Mouse (Mus musculus) activated CD4-positive, CD25-positive, alpha-beta regulatory T cell, adult 9 weeks (primary cell): Measurements from ENCODE around the gene Zpr1. TPM values are rescaled to one million over a fixed set of nuclear protein-coding genes. Genes with fewer than 3 reads are reported as not detected.

Experiments
- polyA plus RNA-seq: library from polyadenylated mRNA; unstranded; fragments of 100-300 nt; shearing (Covaris generic); gene quantifications from one replicate; pipeline ENCODE4 v1.2.1, GENCODE M21; 2017

Zpr1 gene
- polyA plus RNA-seq = 75.5 TPM

DNA sequence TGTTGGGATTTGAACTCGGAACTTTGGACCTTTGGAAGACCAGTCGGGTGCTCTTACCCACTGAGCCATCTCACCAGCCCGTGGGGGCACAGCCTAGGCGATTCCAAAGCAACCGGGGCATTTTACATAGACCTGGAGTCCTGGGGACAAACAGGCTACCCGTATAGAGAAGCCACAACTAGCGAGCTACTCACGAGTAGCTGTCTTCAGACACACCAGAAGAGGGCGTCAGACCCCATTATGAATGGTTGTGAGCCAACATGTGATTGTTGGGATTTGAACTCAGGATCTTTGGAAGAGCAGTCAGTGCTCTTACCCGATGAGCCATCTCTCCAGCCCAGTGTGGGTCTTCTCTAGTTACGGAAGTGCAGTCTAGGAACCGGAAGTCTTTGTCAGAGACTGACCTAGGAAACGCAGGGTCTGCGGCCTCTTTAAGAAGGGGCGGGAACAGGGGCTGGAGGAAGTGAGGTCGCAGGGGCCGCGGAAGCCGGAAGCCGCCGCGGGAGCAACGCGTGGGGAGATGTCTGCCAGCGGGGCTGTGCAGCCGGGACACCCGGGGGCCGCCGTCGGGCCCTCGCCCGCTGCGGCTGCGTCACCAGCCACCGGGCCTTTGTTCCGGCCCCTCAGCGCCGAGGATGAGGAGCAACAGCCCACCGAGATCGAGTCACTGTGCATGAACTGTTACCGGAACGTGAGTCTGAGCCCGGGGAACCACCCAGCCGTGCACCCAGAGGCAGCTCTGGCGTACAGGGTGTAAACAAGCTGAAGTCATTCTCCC is at the start of gene Zpr1:
Zpr1 (plus strand) TSS at position 388 of the 778 bp plus-strand sequence.

DNA sequence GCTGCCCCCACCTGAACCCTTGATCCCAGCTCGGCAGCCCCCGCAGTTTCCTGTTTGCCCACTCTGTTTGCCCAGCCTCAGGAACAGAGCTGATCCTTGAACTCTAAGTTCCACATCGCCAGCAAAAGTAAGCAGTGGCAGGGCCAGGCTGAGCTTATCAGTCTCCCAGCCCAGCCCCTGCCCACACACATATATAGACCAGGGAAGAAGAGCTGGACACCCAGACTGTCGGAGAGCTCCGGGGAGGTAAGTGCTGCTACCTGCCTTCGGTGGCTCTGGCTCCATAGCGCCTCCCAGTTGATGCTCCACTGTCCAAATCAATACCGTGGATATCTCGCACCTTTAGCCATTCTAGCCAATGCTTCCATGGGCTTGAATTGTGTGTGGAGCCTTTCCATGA is 44.4 kb upstream of the Zpr1 start, which contains the start of gene Apoa1:
Apoa1 (plus strand) TSS at position 90 of the 400 bp plus-strand sequence.

DNA sequence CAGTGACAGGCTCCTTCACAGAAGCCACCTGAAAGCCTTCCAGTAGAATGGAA is 37.4 kb upstream of the Zpr1 start, which contains the start of gene Apoc3:
Apoc3 (minus strand) TSS at position 41 of the 53 bp plus-strand sequence.

DNA sequence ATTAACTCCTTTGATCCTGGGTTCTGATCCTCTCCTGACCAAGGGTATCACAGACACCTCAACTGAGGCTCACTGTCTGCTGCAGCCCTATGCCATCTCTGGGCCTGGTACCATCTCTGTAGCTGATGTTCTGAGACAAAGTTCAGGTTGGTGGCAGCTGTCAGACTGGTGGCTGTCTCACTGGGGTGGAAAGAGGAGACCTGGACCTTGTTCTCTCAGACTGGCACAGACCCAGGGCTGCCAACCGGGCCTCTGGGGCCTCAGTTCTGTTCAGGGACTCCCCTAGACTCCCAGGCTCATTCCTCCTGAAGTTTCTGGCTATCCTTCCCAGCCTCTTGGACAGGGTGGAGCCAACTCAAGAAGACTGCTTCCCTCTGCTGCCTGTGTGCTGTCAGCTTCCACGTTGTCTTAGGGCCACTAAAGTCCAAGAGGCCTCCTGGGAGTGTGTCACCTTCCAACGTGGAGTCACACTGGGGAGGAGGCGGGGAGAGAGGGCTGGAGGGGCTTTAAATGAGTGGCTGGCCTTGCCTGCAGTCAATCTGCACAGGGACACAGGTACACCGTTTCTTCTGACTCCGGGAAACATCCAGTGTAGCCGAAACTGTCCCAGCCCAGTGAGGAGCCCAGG is 32.2 kb upstream of the Zpr1 start, which contains the start of gene Apoa4:
Apoa4 (plus strand) TSS at position 171 of the 628 bp plus-strand sequence.

DNA sequence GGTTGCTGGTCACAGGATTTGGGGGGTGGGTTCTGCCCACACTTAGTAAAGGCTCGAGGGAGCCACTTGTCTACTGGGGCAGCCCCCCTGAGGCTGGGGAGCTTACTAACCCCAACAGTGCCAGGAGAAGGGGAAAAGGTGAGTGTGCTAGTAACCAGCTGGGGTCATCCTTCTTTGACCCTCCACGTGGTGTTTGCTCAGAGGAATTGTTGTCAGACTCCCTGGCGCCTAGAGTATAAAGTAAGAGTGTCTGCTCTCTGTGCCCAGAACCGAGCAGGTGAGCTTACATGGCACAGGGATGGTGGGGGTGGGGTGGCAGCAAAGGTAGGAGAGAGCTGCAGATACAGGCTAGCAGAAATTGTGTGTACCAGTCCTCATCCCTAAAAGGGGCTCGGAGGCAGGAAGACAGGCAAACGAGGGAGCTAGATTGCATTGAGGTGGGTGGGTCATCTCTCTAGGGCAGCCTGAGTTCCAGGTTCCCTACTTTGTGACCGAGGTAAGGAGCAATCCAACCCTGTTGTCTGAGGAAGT is 4.5 kb upstream of the Zpr1 start, which contains the start of gene Apoa5:
Apoa5 (plus strand) TSS at position 291 of the 531 bp plus-strand sequence.

DNA sequence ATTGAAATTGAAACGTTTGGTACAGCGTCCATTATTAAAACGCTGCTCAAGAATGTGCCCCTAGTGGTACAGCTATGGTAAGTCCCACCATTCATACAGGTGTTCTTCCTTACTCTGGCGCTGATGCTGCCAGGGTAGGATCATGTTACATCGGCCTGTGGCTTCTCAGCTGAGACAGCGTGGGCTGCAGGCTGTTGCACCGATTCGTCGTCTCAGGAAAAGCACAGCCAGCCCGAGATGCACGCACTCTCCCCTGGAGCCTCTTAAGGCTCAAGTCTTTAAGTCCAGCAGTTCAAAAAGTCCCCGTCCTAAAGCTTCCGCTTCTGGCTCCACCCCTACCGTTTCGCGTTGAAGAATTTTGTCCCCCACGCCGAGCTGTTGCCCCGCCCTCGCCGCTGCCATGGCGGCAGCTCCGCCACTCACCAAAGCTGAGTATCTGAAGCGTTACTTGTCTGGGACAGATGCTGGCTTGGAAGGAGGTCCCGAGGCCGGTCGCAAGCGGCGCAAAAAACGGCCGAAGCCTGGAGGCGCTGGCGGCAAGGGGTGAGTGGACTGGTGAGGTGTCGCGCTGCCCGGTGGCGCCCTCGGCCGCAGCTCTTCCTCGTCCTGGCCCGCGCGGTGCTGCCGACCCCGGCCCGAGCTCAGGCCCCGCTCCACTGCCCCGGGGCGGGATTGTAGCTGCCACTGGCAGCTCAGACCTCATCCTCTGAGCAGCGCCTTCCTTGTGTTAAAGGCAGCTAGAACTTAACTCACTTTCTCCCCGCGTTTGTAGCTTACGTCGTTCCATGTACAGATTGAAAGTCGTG is 10.0 kb downstream of the Zpr1 start, which contains the start of gene Bud13:
Bud13 (plus strand) TSS at position 378 of the 806 bp plus-strand sequence.

DNA sequence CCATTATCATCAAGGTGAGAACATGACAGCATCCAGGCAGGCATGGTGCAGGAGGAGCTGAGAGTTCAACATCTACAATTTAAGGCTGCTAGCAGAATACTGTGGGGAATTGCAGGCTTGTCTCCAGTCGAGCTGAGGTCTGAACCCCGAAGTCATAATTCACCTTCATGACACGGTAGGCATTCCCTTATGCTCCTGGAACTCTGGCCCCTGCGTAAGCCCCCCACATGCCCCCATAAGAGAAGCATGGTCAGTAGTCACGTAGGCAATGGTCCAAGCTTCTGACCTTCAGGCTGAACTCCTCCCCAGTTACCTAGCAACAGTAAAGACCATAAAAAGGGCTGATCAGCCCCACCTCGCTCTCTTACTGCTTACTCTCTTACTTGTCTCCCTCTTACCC is 47.0 kb downstream of the Zpr1 start, which contains the start of gene 4931429L15Rik:
4931429L15Rik (minus strand) TSS at position 101 of the 400 bp plus-strand sequence.

Other genes starting within 250 kb of the Zpr1 start
- not detected for gene Apoa1, start 44.5 kb upstream of the Zpr1 start, polyA plus RNA-seq
- gene Apoc3, start 37.4 kb upstream of the Zpr1 start, polyA plus RNA-seq = not detected
- not detected for gene Apoa4, start 32.4 kb upstream of the Zpr1 start, polyA plus RNA-seq
- gene Apoa5, start 4.4 kb upstream of the Zpr1 start, polyA plus RNA-seq = not detected
- 26.0 TPM for gene Bud13, start 9.9 kb downstream of the Zpr1 start, polyA plus RNA-seq
- gene 4931429L15Rik, start 46.9 kb downstream of the Zpr1 start, polyA plus RNA-seq = not detected